Mouse (Mus musculus) stomach, postnatal 0 days (tissue): ENCODE data around the gene Sap25.

Source experiments
- CTCF ChIP-seq: IDR thresholded peaks from 2 replicates; pipeline ENCODE4 v1.5.1; 2016; ENCODE audit warnings: antibody characterized with exemption, low read depth, mild to moderate bottlenecking, moderate library complexity
- EP300 ChIP-seq: optimal IDR thresholded peaks from 2 replicates; pipeline ENCODE3; 2016; ENCODE audit warnings: antibody characterized with exemption

GRCm38 (mm10) chr5:137683388-137684293, 42.5 kb downstream of the Sap25 start:
- no peak for TF ChIP-seq CTCF
- no peak for TF ChIP-seq EP300
